Mouse (Mus musculus): ENCODE data around the gene Dnm3. TPM values are rescaled to one million over a fixed set of nuclear protein-coding genes. Genes with fewer than 3 reads are reported as not detected.

The Dnm3 gene
- total RNA-seq, 2 experiments from 2014 or later = not detected

DNA sequence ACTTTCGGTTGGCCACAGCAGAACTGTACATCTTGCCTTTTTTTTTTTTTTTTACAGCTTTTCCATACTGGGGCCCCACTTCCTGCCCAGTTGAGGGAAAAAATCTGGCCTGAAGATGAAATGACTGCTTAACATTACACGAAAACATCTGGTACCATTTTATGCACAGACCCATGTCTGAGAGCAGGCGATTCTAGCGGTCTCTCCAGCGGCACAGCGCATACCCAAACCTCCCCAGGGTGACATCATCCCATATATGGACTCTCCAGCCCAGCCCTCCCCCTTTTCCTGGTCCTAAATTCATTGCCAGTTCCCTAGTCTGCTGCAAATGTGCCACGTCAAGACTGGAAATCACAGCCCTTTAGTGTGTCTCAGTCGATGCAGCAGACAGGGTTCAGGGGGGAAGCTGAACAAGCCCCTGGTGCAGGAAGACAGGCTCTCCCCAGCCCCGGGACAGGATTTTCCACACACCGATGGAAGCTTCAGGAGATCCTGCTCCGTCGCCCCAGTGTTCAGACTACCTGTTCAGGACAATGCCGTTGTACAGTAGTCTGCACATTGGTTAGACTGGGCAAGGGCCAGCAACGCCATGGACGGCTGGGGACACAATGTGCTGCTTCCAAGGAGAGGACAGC, 260.4 kb downstream of the Dnm3 start:
- no peak; the same call in 1 of the 2 replicates for ATAC-seq (replicated peaks; ENCODE audit: poor library complexity, severe bottlenecking)

DNA sequence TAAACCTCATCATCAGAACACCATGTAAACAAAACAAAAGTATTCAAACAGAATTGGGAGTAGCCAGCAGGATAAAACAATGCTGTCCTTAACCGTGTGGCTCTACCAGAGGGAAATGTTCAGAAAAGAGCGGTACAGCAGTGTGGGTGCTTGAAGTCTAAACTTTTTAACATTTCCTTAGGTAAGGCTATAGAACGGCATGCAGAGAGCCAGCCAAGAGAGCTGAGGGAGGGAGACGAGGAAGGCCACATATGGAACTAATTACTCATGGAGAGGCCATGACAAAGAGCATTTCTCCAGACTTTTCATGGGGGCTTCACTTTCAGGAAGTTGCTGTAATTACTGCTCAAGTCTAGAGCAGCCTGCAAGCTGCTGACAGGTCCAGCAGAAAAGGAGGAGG, 261.2 kb downstream of the Dnm3 start:
- ATAC-seq (replicated peaks; ENCODE audit: poor library complexity, severe bottlenecking) = 0 out of 2 replicates have a peak, but pooled peaks have one; percentile 30

- no peak for ATAC-seq (replicated peaks; ENCODE audit: poor library complexity, severe bottlenecking)
These were observed 262.1 kb downstream of the Dnm3 start for GRCm38 (mm10) chr1:162215743-162216142.

GRCm38 (mm10) chr1:162213066-162213465, 264.8 kb downstream of the Dnm3 start:
- ATAC-seq (replicated peaks; ENCODE audit: poor library complexity, severe bottlenecking) = no peak

- ATAC-seq (replicated peaks; ENCODE audit: poor library complexity, severe bottlenecking) = no peak
These were observed 267.3 kb downstream of the Dnm3 start for GRCm38 (mm10) chr1:162210529-162210928.

DNA sequence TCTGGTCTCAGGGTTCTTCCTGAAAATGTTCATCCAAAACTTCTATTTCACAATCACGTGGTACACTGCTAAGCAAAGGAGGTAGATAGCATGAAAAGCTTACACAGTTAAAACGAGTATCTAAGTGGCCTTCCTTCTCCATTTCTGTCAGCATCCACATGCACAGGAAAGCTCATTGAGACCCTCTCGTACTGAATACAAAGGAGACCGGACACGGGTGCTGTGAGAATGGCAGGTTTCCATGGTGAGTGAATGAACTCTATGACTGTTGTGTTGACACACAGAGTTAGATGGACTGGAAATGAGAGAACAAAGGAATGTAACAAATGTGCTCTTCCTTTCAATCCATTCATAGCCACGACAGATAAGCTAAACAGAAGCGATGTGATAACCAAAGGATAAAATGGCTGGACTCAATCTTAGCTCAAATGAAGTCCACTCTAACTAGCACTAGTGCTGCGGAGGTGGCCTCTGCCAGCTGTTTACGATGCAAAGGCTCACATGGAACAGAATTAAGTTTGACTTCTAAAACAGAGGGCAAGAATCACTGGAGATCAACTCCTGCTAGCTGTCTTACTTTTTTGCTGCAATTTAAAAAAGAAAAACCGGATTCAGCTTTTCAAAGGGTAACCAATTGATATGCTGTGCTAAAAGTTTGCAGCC, 268.2 kb downstream of the Dnm3 start:
- ATAC-seq (replicated peaks; ENCODE audit: poor library complexity, severe bottlenecking) = peak; percentile 31

GRCm38 (mm10) chr1:162209010-162209409, 268.8 kb downstream of the Dnm3 start:
- no peak for ATAC-seq (replicated peaks; ENCODE audit: poor library complexity, severe bottlenecking)

GRCm38 (mm10) chr1:162207708-162208043, 270.2 kb downstream of the Dnm3 start:
- no peak for ATAC-seq (replicated peaks; ENCODE audit: poor library complexity, severe bottlenecking)

DNA sequence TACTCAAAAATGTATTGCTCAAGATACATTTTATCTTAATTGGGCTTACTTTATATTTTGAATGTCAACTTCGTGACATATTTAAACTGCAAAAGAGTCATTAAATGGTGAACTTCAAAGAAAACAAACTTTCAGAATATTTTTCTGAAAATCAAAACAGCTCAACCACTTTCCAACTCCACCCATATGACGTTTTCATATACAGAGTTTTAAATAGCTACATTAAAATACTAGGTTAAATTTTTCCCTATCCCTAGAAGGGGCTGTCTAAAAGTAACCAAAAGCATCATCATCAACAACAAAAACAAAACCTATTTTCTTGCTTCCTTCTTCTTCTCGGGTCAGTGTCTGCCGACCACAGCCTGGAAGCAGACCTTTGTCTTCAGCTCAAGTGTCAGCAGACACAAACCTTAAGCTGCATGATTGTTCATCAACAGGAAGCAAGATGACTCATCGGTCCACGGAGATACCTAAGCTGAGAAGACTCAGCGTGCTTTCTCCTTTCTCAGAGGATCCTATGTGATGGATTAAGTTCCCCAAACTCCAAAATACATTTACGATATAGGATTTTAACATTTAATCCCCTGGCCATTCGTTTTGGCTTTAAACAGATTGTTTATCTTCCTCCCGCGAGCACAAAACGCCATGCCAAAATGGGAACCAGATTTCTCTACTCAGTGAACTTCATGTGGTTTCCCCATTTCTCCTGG, 270.7 kb downstream of the Dnm3 start:
- peak; percentile 97 for ATAC-seq (replicated peaks; ENCODE audit: poor library complexity, severe bottlenecking)

DNA sequence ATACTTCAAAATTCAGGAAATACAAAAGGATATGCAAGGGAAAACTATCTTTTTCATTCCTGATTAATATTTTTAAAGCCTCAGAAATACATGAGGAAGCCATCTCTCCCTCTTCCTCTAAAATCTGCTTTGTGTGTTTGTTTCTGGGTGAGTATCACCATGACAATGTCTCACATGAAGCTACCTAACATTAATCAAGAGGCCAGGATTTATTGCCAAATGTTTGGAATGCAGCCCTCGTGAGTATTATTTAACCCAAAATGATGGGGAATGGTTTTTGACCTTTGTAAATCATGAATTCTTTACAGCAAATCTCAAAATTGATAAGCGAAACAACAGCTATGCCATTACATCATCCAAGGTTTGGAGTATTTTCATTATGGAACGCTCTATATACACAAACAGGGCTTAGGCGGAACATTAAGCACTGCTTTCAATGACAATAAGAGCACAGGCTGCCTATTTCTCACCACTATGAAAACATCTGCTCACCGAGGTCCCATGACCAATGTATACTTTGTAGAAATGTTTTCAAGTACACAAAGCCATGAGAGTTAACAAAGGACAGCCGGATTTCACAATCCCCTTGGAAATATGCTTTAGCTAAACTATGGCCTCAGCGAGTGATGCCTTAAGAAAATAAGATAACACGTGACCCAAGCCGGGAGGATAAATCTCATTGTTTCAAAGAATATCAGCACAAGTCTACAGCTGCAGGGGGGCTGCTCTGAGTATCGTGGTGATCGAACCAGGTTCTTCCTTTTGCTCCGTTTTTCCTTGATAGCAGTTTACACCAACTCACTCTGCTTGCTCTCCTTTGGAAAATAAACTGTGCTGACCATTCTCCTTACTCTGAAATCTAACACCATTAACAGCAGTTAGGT, 275.1 kb downstream of the Dnm3 start:
- no peak for ATAC-seq (replicated peaks; ENCODE audit: poor library complexity, severe bottlenecking)

- no peak for ATAC-seq (replicated peaks; ENCODE audit: poor library complexity, severe bottlenecking)
These were observed 277.4 kb downstream of the Dnm3 start for GRCm38 (mm10) chr1:162200446-162200845.

- ATAC-seq (replicated peaks; ENCODE audit: poor library complexity, severe bottlenecking) = no peak
These were observed 280.8 kb downstream of the Dnm3 start for GRCm38 (mm10) chr1:162196812-162197680.

DNA sequence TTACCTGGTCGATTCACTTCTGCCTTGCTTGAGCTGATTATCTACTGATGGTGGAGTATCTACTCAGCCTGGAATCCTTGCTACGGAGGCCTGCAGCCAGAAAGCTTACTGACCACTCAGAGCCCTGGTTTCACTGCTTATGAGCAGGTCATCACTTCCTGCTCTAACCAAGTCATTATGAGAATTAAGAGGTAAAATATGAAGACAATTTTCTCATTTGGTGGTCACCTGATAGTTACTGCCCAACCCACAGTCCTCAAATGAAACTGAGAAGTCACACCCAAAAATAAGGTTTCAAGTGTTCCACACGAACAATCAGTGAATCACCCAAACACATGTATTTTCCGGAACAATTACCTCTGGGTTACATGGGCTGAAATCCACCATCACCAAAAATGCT, 289.1 kb downstream of the Dnm3 start:
- no peak for ATAC-seq (replicated peaks; ENCODE audit: poor library complexity, severe bottlenecking)

DNA sequence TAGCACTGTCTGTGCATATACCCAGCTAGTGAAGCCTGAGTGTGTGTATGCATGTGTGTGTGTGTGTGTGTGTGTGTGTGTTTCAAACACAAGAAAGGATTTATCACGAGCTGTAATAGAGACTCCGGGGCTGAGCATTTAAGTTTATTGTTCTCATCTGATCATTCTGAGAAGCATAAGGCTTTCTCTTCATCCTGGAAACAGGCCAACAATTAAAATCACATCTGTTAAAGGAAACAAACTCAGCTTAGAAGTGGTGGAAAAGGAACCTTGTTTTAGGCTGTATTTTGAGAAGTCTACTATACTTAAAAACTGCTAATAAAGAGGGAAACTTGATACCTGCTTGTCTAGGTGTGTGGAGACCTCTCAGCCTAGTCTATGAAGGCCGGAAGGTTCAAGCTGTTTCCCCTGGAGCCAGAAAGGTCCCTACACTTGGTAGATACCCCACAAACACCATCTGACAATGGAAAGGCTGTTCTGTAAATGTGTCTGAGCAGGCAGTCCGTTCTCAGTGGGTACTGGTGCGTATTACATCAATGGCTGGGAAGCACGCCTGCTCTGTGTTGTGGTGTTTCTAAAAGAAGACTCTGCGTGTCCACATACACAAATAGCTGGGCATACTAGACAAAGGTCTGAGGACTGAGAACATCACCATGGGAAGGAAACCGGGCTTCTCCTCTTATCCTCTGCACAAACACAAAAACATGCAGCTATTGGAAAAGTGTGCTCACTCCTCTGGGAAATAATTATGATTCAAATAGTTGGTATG, 290.3 kb downstream of the Dnm3 start:
- ATAC-seq (replicated peaks; ENCODE audit: poor library complexity, severe bottlenecking) = no peak

- ATAC-seq (replicated peaks; ENCODE audit: poor library complexity, severe bottlenecking) = peak; percentile 68
These were observed 291.1 kb downstream of the Dnm3 start for GRCm38 (mm10) chr1:162186470-162187351.

- no peak for ATAC-seq (replicated peaks; ENCODE audit: poor library complexity, severe bottlenecking)
These were observed 293.7 kb downstream of the Dnm3 start for GRCm38 (mm10) chr1:162184003-162184748.

DNA sequence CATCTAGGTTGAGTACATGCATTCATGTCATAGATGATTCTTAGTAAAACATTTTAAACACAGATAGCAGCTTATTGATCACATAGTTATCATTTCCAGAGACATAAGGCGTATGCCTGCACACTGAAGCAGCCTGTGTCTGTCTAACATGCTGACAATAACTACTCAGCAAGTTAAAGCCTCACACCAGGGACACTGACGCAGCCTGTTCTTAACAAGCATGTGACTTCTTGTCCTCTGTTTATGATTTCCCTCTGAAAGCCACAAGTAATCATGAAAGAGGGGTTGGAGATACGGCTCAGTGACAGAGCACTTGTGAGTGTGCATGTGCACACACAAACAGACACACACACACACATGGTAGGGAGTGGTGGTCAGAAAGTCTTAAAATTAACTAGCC, 294.4 kb downstream of the Dnm3 start:
- ATAC-seq (replicated peaks; ENCODE audit: poor library complexity, severe bottlenecking) = no peak

Data from granulocyte monocyte progenitor cell, adult 5-6 weeks (primary cell).